Mouse (Mus musculus) kidney, embryonic 16.5 days (tissue): Measurements from ENCODE around the gene Wnt9b. TPM values are rescaled to one million over a fixed set of nuclear protein-coding genes. Genes with fewer than 3 reads are reported as not detected.
A peak's percentile ranks its signal among the peaks of the same experiment; 100 is the strongest.

Source experiments
- ATAC-seq: fragments of 200-750 bp; cut with Nextera tagmentation; 2 replicates; pipeline ENCODE4 v1.8.0; 2017; ENCODE audit warnings: moderate TSS enrichment; ENCODE audit not compliant: low FRiP score, low TSS enrichment
- H3K27ac ChIP-seq: fragments of 300-500 bp; sonication (generic); 2 replicates; pipeline ENCODE4 v1.5.1; 2014; ENCODE audit warnings: low read length
- H3K27me3 ChIP-seq: fragments of 300-500 bp; sonication (generic); 2 replicates; pipeline ENCODE4 v1.6.1; 2014; ENCODE audit warnings: low read length, control low read depth, mixed read lengths; ENCODE audit not compliant: insufficient read depth
- H3K36me3 ChIP-seq: fragments of 300-500 bp; sonication (generic); 2 replicates; pipeline ENCODE4 v1.6.1; 2014; ENCODE audit warnings: low read length, control low read depth, mixed read lengths; ENCODE audit not compliant: insufficient read depth
- H3K4me1 ChIP-seq: fragments of 300-500 bp; sonication (generic); 2 replicates; pipeline ENCODE4 v1.6.1; 2014; ENCODE audit warnings: low read length, control low read depth, mixed read lengths; ENCODE audit not compliant: insufficient read depth
- H3K4me2 ChIP-seq: fragments of 300-500 bp; sonication (generic); replicated peaks from 2 replicates; pipeline ENCODE4 v1.6.1; 2014; ENCODE audit warnings: low read depth, low read length
- H3K4me3 ChIP-seq: fragments of 300-500 bp; sonication (generic); 2 replicates; pipeline ENCODE4 v1.5.1; 2014; ENCODE audit warnings: mild to moderate bottlenecking, low read length
- H3K9ac ChIP-seq: fragments of 300-500 bp; sonication (generic); replicated peaks from 2 replicates; pipeline ENCODE4 v1.6.1; 2014; ENCODE audit warnings: low read length
- H3K9me3 ChIP-seq: fragments of 300-500 bp; sonication (generic); 2 replicates; pipeline ENCODE4 v1.6.1; 2016; ENCODE audit warnings: low read length, control low read depth
- WGBS: fragments of 180-500 bp; shearing (Covaris S2); extraction: QIAGEN DNeasy Blood & Tissue Kit; methylation state at CpG from one replicate; pipeline ENCODE4 v1.1.7; 2014; 5-methylcytosine and 5-hydroxymethylcytosine counted together
- polyA plus RNA-seq: library from polyadenylated mRNA; unstranded; fragments of >200 nt; fragmentation: Nextera tagmentation; extraction: Ambion mirVana; gene quantifications from 2 replicates; pipeline ENCODE4 v1.2.1, GENCODE M21; 2015

The Wnt9b gene
- polyA plus RNA-seq, 1 experiment from 2014 or later: 8.9 TPM

DNA sequence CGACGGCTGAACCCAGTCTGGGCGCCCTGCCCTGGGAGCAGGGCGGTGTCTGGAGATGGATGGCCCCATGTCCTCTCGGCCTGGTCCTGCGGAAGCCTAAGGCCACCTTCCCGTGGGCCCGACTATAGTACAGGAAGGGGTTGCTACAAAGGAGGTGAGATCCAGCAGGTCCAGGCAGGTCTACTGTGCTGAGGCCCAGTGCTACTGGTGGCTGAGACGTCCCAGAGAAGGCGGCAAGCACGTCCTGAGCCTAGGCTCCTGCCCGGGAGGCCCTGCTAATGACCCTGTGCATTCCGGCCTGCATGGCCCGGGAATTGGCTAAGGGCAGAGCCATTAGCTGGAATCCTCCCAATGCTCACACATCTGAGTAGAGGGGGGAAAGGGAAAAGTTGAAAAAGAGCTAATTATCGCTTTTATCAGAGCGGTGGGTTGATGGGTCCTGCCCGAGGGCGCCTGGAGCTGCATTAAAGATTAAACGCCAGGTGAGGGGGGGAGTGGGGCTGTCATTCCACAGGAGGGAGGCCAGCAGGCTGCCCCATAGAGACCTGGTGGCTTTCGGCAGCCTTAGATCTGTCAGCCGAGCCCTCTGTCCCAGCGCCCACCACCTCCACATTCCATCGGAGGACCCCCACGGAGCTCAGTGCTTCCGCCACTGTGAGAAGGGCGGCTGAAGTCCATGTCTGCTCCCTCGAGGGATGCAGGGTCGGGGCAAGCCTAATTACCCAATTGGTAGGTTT, 37.6 kb downstream of the Wnt9b start:
- WGBS: 32% methylated on average over 28 of the region's 28 CpGs
- 0 out of 2 replicates have a peak overlapping the region, but pooled peaks have one; percentile 22 for H3K9ac ChIP-seq
- peaks cover 20% of the 10 kb centered on the region for H3K4me1 ChIP-seq
- no peaks in the 10 kb centered on the region for H3K27me3 ChIP-seq
- H3K36me3 ChIP-seq: no peaks in the 10 kb centered on the region
- ATAC-seq: peak; percentile 87
- H3K27ac ChIP-seq: peak overlapping the region; percentile 37; the same call in 1 of the 2 replicates
- no peaks in the 10 kb centered on the region for H3K9me3 ChIP-seq
- H3K4me2 ChIP-seq: no peak overlapping the region
- no peak overlapping the region for H3K4me3 ChIP-seq

DNA sequence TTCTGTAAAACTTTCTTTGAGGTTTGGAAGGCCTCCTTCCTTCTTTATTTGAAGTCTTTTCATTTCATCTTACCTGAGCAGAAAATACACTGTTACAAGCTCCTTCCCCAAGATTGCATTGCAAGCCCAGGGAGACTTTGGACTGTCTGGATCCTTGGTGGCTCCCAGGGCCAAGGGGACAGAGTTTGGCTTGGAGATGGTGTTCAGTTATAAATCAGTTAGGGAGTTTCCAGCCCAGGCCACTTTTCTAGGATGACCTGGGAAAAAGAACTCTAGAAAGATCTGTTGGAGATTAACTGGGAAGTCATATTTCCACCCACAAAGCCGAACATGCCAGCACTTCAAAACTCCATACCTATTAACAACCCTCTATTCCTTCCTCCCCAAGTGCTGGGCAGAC, 39.6 kb downstream of the Wnt9b start:
- WGBS: 71% methylated on average over 1 of the region's 1 CpGs
- Histone ChIP-seq H3K27me3 (no peaks in the 10 kb centered on the region), H3K9me3 (no peaks in the 10 kb centered on the region), H3K9ac (no peak overlapping the region), H3K4me1 (peaks cover 20% of the 10 kb centered on the region), H3K27ac (no peak overlapping the region), H3K4me3 (no peak overlapping the region), H3K36me3 (no peaks in the 10 kb centered on the region), H3K4me2 (no peak overlapping the region)
- no peak for ATAC-seq

DNA sequence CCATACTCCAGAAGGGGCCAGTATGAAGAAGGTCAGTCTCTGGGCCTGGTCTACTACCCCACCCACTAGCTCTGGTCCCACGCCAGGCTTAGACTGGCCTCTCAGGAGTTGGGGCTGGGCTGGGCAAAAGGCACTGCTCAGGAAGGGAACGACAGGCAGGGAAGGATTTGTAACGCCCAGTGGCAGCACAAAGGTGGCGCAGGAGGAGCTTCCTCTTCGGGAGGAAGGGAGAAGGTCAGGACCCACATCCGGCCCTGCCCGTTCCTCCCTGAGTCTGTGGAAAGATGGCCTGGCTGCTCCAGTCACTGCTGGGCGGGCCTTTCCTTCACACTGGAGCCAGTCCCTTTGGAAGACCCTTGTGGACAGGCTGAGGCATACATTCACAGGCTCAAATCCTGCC, 42.6 kb downstream of the Wnt9b start:
- H3K4me1 ChIP-seq: peaks cover 15% of the 10 kb centered on the region
- peak; percentile 73 for ATAC-seq
- no peaks in the 10 kb centered on the region for H3K27me3 ChIP-seq
- no peak overlapping the region for H3K4me3 ChIP-seq
- H3K9me3 ChIP-seq: no peaks in the 10 kb centered on the region
- WGBS: 47% methylated on average over 8 of the region's 8 CpGs
- H3K9ac ChIP-seq: peak overlapping the region; percentile 25; the same call in 1 of the 2 replicates
- no peaks in the 10 kb centered on the region for H3K36me3 ChIP-seq
- peak overlapping the region; percentile 23; the same call in 1 of the 2 replicates for H3K27ac ChIP-seq
- no peak overlapping the region for H3K4me2 ChIP-seq

DNA sequence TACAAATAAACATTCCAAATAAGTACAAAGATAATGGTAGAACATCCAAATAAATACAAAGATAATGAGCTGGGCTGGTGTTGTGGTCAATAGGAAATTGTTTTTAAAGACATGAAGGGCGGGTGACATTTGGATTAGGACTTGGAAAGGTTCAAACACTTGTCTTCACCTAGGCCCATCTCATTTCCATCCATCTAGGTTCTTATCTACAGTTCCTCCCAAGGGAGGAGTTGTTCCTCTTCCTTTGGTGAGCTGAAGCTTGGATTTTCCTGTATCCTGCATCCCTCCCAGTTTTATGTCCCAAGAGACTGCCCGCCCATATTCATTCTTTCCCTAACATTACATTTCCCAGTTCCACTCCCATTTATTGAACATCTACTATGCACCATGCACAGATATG, 51.4 kb downstream of the Wnt9b start:
- H3K9ac ChIP-seq: peak overlapping the region; percentile 94
- ATAC-seq: no peak
- 81% methylated on average over 2 of the region's 2 CpGs for WGBS

DNA sequence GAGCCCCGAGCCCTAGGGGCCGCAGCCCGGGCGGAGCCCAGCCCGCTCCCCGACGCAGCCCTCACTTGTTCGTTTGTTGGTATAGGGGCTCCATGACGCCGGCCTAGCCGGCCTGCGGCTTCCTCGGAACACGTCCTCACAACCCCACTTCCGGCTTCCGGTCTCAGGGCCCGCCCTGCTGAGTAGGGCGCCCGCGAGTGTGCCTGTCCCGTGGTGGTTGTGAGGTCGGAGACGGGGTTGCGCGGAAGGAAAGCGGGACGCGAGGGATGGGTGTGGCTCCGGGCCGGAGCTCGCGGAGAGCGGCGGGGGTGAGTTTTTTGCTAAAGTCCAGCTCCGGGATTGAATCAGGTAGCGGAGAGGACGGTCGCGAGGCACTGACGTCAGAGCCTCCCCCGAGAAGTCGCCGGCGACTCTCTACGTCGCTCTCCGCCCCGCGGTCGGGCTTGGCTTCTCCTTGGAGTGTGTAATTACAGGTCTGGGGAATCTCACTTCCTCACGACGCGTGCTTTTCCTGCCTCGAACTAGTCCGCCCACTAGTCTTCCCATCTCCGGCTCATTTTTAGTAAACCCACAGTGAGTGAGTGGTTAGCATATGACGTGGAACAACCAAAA, 52.0 kb downstream of the Wnt9b start, which contains the start of gene Gosr2:
TSS of gene Gosr2 (minus strand) at position 334 of the 612 bp plus-strand sequence.
- under 1% methylated on average over 57 of the region's 57 CpGs for WGBS
- Histone ChIP-seq H3K9me3 (no peaks in the 10 kb centered on the region), H3K27me3 (no peaks in the 10 kb centered on the region), H3K9ac (peak within 1 kb of the TSS; percentile 94), H3K4me2 (peak within 1 kb of the TSS; percentile 66), H3K36me3 (no peaks in the 10 kb centered on the region), H3K27ac (peak within 1 kb of the TSS; percentile 99), H3K4me3 (peak within 1 kb of the TSS; percentile 75), H3K4me1 (peaks cover 5% of the 10 kb centered on the region; the same call in 1 of the 2 replicates)
- ATAC-seq: peak; percentile 98

More for the DNA sequence above, 51.4 kb downstream of the Wnt9b start:
- Histone ChIP-seq H3K4me1 (peaks cover 5% of the 10 kb centered on the region; the same call in 1 of the 2 replicates), H3K36me3 (no peaks in the 10 kb centered on the region), H3K27me3 (no peaks in the 10 kb centered on the region), H3K4me3 (peak overlapping the region; percentile 75), H3K27ac (peak overlapping the region; percentile 99), H3K4me2 (peak overlapping the region; percentile 66), H3K9me3 (no peaks in the 10 kb centered on the region)

DNA sequence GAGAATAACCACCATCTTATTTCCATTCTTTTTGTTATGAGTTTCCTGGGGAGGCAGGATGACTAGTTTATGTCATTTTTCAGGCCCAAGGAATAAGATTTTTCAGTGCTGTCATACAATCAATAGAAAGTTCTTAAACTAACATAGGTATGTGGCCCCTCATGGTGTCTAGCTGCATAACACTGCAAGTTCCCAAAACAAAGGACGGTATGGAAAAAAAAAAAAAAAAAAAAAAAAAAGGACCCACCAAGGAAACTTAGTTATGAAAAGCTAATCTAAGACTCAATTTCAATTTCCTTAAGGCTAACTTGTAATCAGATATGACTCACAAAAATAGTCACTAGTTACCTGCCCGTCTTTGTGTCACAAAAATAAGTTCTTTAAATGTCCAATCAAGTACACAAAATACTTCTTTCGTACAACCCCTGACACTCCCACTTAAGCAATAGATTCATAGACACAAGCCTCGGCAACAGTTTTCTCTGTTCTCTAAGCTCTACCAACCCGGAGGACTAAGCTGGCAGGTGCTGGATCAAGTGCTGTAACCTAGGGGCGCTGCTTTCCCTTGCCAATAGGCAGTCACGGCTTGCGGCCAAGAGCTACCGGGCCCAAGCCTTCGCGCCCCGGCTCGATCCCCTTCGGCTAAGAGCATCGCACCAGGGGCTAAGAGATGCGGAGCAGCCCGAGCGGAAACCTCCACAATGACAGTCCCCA, 52.6 kb downstream of the Wnt9b start:
- ATAC-seq: peak; percentile 62; the same call in 1 of the 2 replicates
- H3K4me3 ChIP-seq: peak overlapping the region; percentile 75
- peak overlapping the region; percentile 99 for H3K27ac ChIP-seq
- no peaks in the 10 kb centered on the region for H3K9me3 ChIP-seq
- no peaks in the 10 kb centered on the region for H3K27me3 ChIP-seq
- 1% methylated on average over 18 of the region's 18 CpGs for WGBS
- peak overlapping the region; percentile 66 for H3K4me2 ChIP-seq
- H3K9ac ChIP-seq: peak overlapping the region; percentile 94
- peaks cover 5% of the 10 kb centered on the region; the same call in 1 of the 2 replicates for H3K4me1 ChIP-seq
- no peaks in the 10 kb centered on the region for H3K36me3 ChIP-seq

DNA sequence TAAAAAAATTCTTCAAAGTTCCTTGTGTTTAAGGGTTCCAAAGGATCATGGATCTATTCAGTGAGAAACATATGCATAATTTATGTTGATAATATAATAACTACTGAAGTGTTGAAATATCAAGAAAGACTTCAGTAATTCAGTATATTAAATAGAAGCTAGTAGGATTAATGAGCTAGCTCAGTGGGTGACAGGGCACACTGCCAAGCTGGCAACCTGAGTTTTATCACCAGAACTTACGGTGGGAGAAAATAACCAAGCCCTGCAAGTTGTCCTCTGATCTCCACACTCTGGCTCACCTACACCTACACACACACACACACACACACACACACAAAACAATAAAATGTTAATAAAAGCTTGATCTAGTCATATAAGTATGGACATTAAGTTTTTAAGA, 56.4 kb downstream of the Wnt9b start:
- Histone ChIP-seq H3K9ac (no peak overlapping the region), H3K27ac (no peak overlapping the region), H3K4me3 (no peak overlapping the region), H3K36me3 (no peaks in the 10 kb centered on the region), H3K4me2 (no peak overlapping the region), H3K4me1 (peaks cover 14% of the 10 kb centered on the region), H3K27me3 (no peaks in the 10 kb centered on the region), H3K9me3 (no peaks in the 10 kb centered on the region)
- 60% methylated on average over 1 of the region's 1 CpGs for WGBS
- no peak for ATAC-seq

DNA sequence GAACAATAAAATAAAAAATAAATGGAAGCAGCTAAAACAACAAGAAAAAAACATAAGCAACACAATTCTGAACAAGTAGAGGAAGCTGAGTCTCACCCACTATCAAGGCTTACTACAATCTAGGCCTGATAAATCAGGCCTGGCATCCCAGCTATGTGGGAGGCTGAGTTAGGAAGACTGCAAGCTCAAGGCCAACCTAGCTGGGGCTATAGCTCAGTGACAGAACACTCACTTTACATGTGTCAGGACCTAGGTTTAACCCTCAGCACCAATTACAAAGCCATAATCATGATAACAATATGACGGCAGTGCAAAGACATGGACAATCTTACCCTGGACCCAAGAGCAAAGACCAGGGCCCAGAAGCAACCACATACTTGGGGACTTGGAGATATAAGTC, 58.6 kb downstream of the Wnt9b start:
- Histone ChIP-seq H3K36me3 (peaks cover 5% of the 10 kb centered on the region; the same call in 1 of the 2 replicates), H3K4me3 (no peak overlapping the region), H3K27ac (no peak overlapping the region), H3K9ac (no peak overlapping the region), H3K9me3 (no peaks in the 10 kb centered on the region), H3K4me1 (peaks cover 12% of the 10 kb centered on the region; the same call in 1 of the 2 replicates), H3K4me2 (no peak overlapping the region), H3K27me3 (no peaks in the 10 kb centered on the region)
- no peak for ATAC-seq
- WGBS: 76% methylated on average over 1 of the region's 1 CpGs

DNA sequence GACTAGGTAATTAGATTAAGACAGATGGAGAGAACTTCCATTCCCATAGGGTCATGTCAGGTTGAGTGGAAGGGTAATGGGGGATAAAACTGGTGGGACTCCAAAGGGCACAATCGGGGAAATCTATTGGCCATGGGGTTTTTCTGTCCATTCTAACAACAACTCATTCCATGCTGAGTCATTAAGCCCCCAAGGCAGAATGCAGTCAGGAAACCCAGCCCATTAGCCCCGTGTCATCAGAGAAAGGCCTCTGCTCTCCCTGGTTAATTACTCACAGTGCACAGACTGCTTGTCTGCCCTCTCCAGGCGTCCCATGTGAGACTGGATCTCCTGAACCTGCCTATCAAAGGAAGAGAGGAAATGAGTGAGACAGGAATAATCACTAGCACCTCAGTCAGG, 60.6 kb downstream of the Wnt9b start:
- no peak for ATAC-seq
- Histone ChIP-seq H3K27me3 (no peaks in the 10 kb centered on the region), H3K4me2 (no peak overlapping the region), H3K27ac (peak overlapping the region; percentile 69), H3K4me3 (no peak overlapping the region), H3K9me3 (no peaks in the 10 kb centered on the region), H3K36me3 (peaks cover 23% of the 10 kb centered on the region), H3K4me1 (peaks cover 12% of the 10 kb centered on the region; the same call in 1 of the 2 replicates), H3K9ac (no peak overlapping the region)
- whole genome bisulfite sequencing: 34% methylated on average over 3 of the region's 3 CpGs
